In genomic region chr6:72345074-72345567, GRCm38 (mm10) we compare ENCODE assay signal across 8 mouse cellular contexts. TPM values are rescaled to one million over a fixed set of nuclear protein-coding genes. Genes with fewer than 3 reads are reported as not detected.
DNase-seq lines count a peak whose midpoint lies in the region; ATAC-seq and TF ChIP-seq lines count a peak whose summit lies in the region.

TSS of gene Usp39 (minus strand) at chr6:72345184.

- no peaks in the 10 kb centered on the region for H3K9me3 ChIP-seq in hindbrain, postnatal 0 days (ENCODE audit: low read length)

- H3K9ac ChIP-seq in hindbrain, postnatal 0 days (replicated peaks; ENCODE audit: low read length) = peak within 1 kb of the TSS; percentile 83

- H3K36me3 ChIP-seq in hindbrain, postnatal 0 days (ENCODE audit: insufficient read depth, low read length) = peaks cover 14% of the 10 kb centered on the region; the same call in 1 of the 2 replicates

- H3K4me3 ChIP-seq in gastrocnemius, adult 2 months = peak within 1 kb of the TSS; percentile 85
- peak within 1 kb of the TSS; percentile 88 for H3K4me3 ChIP-seq in hindbrain, postnatal 0 days (ENCODE audit: low read length)
- peak within 1 kb of the TSS; percentile 96 for H3K4me3 ChIP-seq in left cerebral cortex, adult 2 months

- H3K27ac ChIP-seq in gastrocnemius, adult 2 months = peak within 1 kb of the TSS; percentile 97
- peak within 1 kb of the TSS; percentile 77 for H3K27ac ChIP-seq in hindbrain, postnatal 0 days
- H3K27ac ChIP-seq in left cerebral cortex, adult 2 months = peak within 1 kb of the TSS; percentile 92

- peak; percentile 95 for DNase-seq in ZHBTc4 (ENCODE audit: low read depth, low spot score)
- DNase-seq in gastrocnemius, adult 2 months = peak; percentile 95
- DNase-seq in hindbrain, postnatal 0 days (ENCODE audit: low spot score) = peak; percentile 97
- peak; percentile 93 to 95 for DNase-seq in left cerebral cortex, adult 2 months (ENCODE audit: extremely low spot score in 1 of 2, low spot score in 2 of 2)
- DNase-seq in right cerebral cortex, adult 2 months (ENCODE audit: low spot score in 2 of 2) = peak; percentile 98
- DNase-seq in urinary bladder, postnatal 14 days (ENCODE audit: low spot score) = peak; percentile 93

- intact Hi-C loops in gastrocnemius, adult 2 months (cut with DNase I) = no loop called here
- intact Hi-C loops in left cerebral cortex, adult 2 months (cut with DNase I) = no loop called here

- under 1% methylated on average over 30 of the region's 30 CpGs for WGBS in hindbrain, postnatal 0 days

- no peaks in the 10 kb centered on the region for H3K27me3 ChIP-seq in hindbrain, postnatal 0 days (ENCODE audit: insufficient read depth, low read length)

- peak within 1 kb of the TSS; percentile 82 for H3K4me2 ChIP-seq in hindbrain, postnatal 0 days (ENCODE audit: low read depth, low read length)

- TF ChIP-seq CTCF in gastrocnemius, adult 2 months (IDR thresholded peaks at IDR 0.05) = no peak; the same call in 1 of the 2 replicates
- TF ChIP-seq CTCF in hindbrain, postnatal 0 days (IDR thresholded peaks at IDR 0.05; ENCODE audit: low read depth) = no peak; the same call in 1 of the 2 replicates
- TF ChIP-seq CTCF in left cerebral cortex, adult 2 months (IDR thresholded peaks at IDR 0.05) = no peak

- peak; percentile 80 for ATAC-seq in common myeloid progenitor, adult 5-6 weeks (replicated peaks; ENCODE audit: low read depth, poor library complexity, severe bottlenecking)
- ATAC-seq in hindbrain, postnatal 0 days = peak; percentile 86
- peak; percentile 86 for ATAC-seq in megakaryocyte, adult 5-6 weeks (ENCODE audit: poor library complexity, severe bottlenecking)

- H3K4me1 ChIP-seq in hindbrain, postnatal 0 days (ENCODE audit: insufficient read depth, low read length) = peaks cover 16% of the 10 kb centered on the region

RNA-seq across cellular contexts. Expression of gene Usp39, which starts in this region (rescaled TPM):
- total RNA-seq in common myeloid progenitor, adult 5-6 weeks (2017) = 122 and 147 TPM in 2 replicates
- total RNA-seq in gastrocnemius, adult 2 months (2021) = 10 to 100 TPM; 16.4 to 18.4 TPM
- 59.3 and 64.6 TPM in 2 replicates for total RNA-seq in hindbrain, postnatal 0 days (2014; rRNA removed)
- 33.1 and 34.1 TPM in 2 replicates for polyA plus RNA-seq in hindbrain, postnatal 0 days (2015; fragmentation: Nextera tagmentation; extraction: Ambion mirVana)
- total RNA-seq in left cerebral cortex, adult 2 months (2021) = 10 to 100 TPM; 31.8 to 35.5 TPM
- total RNA-seq in megakaryocyte, adult 5-6 weeks (2015) = 36.8 and 42.1 TPM in 2 replicates
- total RNA-seq in megakaryocyte, adult 5-6 weeks (2017) = 71.7 and 77.1 TPM in 2 replicates

Comparison
In these comparisons a context has a peak if more than half of its experiments do, and no peak if none do; other contexts are left out.
1. Peak in every context shown above with its lines: DNase-seq, ATAC-seq, H3K4me3 ChIP-seq and H3K27ac ChIP-seq.